Mouse (Mus musculus) lung, postnatal 25 days (tissue): ENCODE results near the gene Tmem260.
A peak's percentile ranks its signal among the peaks of the same experiment; 100 is the strongest.
"Not testable (repeated sequence)": the region's sequence is repeated elsewhere in the genome, so short reads cannot be mapped to it uniquely, and the experiment has no call there.

ENCODE experiments used
- DNase-seq: peaks from one replicate; pipeline ENCODE4 v3.0.0; 2022; ENCODE audit warnings: low spot score

Gene Tmem260

GRCm38 (mm10) chr14:48445984-48446683 lies at the start of gene Tmem260:
TSS of gene Tmem260 (plus strand) at chr14:48446124.
- DNase-seq: peak; percentile 90

- DNase-seq: no peak
These were observed 39.8 kb upstream of the Tmem260 start for GRCm38 (mm10) chr14:48406086-48406485.

DNA sequence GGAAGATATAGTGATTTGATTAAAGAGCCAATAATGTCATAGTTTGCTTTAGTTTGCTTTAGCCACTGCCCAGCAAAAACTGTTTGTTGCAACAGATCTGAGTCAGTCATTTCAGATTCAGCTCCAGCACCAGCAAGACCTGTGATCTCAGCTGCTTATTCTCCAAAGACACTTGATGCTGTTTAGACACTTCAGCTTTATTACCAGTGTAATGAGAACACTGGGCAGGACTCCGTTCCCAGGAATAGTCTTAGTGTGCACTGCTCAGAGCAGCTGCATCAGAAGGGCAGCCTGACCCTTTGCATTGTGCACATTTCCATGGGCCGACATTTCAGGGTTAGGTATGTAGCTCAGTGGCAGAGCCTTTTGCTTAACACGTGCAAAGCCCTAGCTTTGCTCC lies 28.9 kb upstream of the Tmem260 start:
- DNase-seq: peak; percentile 8

DNA sequence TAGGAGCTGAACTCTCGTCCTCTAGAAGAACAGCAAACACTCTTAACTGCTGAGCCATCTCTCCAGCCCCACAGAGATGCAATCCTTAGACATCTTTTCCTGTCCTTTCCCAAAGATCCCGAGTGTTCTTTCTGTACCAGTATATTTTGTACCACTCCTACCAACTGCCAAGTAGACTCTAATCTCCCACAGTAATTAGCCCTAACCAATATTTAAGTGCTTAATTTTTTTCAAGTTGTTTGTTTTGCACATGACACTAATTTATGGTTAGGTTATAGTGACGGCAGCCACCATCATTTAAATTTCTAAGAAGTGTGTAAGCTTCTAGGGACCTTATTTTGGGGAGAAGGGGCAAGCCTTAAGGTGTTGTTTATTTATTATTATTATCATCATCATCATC lies 27.7 kb upstream of the Tmem260 start:
- DNase-seq: no peak

GRCm38 (mm10) chr14:48418672-48419071 lies 27.3 kb upstream of the Tmem260 start:
- DNase-seq: no peak

GRCm38 (mm10) chr14:48421476-48421875 lies 24.4 kb upstream of the Tmem260 start:
- no peak for DNase-seq

DNA sequence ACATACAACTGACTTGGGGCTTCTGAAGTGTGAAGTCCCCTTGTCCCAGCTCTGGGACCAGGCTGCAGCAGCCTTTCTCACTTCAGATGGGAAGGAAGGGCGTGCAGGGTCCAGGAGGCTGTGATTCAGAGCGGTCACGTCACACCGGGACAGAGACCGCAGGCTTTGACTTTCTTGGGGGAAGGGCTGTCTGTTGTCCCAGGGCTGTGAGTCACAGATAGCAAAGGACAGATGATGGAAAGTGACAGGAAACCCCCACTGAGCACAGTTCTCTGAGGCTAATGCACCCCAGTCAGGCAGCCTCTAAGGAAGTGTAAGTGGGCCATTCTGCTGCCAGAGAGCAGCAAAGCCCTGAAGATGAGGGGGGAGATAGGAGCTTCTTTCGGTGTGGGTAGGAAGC lies 23.9 kb upstream of the Tmem260 start:
- DNase-seq: peak; percentile 8

DNA sequence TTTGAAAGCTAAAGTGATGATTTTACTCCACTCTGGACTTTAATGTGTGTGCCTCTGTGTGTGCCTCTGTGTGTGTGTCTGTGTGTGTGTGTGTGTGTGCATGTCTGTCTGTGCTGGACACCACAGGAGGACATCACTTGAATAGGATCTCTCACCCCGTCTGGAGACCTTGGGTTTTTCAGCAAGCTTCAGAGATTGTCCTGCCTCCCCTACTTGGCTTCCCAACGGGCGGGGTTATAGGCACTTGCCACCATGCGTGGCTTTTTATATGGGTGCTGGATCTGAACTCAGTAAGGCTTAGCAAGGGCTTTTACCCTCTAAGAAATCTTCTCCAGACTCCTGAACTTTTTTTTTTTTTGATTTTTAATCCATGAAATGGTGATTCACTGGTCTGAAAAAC lies 23.5 kb upstream of the Tmem260 start:
- DNase-seq: no peak

GRCm38 (mm10) chr14:48422901-48423300 lies 23.0 kb upstream of the Tmem260 start:
- DNase-seq: no peak

GRCm38 (mm10) chr14:48431978-48432377 lies 13.9 kb upstream of the Tmem260 start:
- no peak for DNase-seq

DNA sequence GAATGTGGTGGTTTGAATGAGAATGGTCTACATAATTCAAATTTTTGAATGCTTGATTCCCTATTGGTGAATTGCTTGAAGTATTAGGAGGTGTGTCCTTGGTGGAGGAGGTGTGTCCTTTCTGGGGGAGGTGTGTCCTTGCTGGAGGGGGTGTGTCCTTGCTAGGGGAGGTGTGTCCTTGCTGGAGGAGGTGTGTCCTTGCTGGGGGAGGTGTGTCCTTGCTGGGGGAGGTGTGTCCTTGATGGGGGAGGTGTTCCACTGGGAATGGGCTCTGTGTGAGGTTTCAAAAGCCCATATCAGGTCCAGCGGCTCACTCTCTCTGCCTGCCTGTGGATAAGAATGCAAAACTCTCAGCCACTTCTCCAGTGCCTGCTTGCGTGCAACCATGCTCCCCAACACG lies 2.1 kb upstream of the Tmem260 start:
- DNase-seq: no peak

- DNase-seq: no peak
These were observed 6.1 kb downstream of the Tmem260 start for GRCm38 (mm10) chr14:48451966-48452407.

DNA sequence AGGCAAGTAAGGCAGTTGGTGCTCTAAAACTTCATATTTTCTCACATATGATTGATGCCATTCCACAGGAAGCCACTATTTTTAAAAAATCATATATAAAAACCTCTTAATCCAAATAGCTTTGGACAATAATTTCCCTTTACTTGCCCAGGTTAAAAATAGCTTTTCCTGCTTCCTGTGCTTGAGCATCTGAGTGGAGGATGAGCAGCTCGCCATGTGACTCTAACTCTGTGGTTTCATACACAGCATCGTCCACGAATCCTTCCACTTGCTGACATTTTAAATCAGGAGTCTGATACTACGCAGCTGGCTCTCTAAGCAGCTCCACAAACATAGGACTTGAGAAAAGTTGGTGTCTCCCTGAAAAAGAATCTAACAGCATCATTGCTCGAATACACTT lies 7.5 kb downstream of the Tmem260 start:
- DNase-seq: no peak

GRCm38 (mm10) chr14:48456305-48457092 lies 10.6 kb downstream of the Tmem260 start:
- no peak for DNase-seq

DNA sequence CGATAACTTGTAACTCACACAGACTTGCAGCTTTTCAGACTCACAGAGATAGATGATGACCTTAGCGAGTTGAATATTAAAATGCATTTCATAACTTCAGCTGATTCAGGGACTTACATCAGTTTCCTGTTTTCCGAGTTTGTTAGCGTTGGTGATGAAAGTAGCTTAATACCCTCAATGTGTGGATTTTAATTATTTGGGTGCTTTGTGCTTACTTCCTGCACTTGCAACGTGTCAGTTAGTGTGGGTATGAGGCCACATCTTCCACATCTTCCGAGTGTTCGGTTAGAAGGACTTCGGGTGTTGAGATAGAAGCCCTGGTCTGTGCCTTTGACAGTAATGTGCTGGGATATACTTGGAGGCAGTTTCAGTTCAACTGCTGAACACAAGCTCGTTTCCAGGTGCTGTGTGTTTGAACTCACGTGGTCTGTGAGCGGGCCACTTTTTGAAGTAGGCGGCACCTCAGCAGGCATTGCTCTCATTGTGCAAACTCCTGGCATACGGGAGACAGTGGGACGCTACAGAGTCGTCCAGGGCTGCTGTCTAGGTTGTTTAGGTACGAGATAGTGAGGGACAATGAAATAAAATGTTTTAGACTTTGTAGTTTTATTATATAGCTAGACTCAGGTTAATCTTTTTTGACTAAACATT lies 11.5 kb downstream of the Tmem260 start:
- no peak for DNase-seq

DNA sequence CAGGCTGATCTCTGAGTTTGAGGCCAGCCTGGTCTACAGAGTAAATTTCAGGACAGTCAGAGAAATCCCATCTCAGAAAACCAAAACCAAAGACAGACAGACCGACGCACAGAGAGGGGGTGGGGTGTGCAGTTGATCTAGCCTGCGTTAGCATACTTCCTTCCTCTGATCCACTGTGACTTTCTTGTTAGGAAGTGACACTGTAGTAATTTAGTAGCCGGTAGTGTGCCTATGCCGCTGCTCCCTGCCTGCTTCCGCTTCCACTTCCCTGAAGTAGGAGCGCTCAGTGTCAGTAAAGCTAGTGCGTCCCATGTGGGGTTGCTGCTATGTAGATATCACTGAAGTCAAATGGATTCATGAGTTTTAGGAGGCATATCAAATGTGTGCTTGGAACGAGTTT lies 13.0 kb downstream of the Tmem260 start:
- DNase-seq: no peak

DNA sequence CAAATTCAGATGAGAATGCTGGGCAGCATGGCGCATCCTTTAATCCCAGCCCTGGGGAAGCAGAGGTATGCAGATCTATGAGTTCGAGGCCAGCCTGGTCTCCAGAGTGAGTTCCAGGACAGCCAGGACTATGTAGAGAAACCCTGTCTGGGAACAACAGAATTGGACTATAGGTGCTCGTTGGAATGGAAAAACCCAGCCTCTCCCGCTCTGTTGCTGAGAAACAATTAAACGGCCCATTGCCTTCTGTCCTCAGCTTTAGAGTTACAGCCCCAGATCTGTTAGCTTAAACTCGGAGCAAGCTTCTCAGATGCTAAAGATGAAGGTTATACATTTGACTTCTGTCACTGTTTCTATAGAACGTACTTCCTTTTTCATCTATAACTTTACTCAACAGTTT lies 22.4 kb downstream of the Tmem260 start:
- no peak for DNase-seq

GRCm38 (mm10) chr14:48470742-48471487 lies 25.0 kb downstream of the Tmem260 start:
- no peak for DNase-seq

GRCm38 (mm10) chr14:48472179-48472578 lies 26.3 kb downstream of the Tmem260 start:
- no peak for DNase-seq

DNA sequence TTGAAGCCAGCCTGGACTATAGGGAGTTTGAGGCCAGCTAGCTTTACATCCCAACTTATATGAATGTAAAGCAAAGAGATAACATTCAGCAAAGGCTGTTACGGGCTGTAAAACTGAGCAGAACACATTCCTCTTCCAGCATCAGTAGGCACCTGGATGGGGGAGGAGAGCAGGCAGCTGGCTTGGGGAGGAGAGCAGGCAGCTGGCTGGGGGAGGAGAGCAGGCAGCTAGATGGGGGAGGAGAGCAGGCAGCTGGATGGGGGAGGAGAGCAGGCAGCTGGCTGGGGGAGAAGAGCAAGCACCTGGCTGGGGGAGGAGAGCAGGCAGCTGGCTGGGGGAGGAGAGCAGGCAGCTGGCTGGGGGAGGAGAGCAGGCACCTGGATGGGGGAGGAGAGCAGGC lies 29.4 kb downstream of the Tmem260 start:
- no peak for DNase-seq

- not testable (repeated sequence) for DNase-seq
These were observed 29.9 kb downstream of the Tmem260 start for GRCm38 (mm10) chr14:48475834-48476233.

DNA sequence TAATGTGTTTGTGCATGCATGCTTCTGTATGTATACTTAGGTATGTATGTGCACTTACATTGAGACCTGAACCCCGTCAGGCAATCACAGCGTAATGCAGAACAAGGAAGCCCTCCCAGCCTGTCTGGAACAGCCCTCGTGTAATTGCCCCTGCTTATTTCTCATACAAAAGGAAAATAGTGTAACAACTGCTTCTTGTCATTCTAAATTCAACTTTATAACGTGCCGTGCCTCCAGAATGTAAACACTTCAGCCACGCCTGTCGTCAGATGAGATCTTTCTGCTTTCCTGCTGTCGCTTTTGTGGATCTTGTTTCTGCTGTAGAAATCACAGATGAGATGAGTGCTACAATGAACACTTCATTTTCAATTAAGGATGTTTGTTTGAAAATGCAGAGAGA lies 30.4 kb downstream of the Tmem260 start:
- no peak for DNase-seq
